Mouse (Mus musculus) brain, adult 2 months (tissue): ENCODE measurements at regions not wholly inside any gene's neighbourhood (a gene's known extent, or its start where the extent isn't known, plus 50 kb on each side); places are given as distances from the start of the nearest gene placed in this dataset.

ENCODE experiments used
- DNase-seq: peaks from one replicate; pipeline ENCODE4 v3.0.0; 2011; ENCODE audit warnings: low read depth, low spot score

DNA sequence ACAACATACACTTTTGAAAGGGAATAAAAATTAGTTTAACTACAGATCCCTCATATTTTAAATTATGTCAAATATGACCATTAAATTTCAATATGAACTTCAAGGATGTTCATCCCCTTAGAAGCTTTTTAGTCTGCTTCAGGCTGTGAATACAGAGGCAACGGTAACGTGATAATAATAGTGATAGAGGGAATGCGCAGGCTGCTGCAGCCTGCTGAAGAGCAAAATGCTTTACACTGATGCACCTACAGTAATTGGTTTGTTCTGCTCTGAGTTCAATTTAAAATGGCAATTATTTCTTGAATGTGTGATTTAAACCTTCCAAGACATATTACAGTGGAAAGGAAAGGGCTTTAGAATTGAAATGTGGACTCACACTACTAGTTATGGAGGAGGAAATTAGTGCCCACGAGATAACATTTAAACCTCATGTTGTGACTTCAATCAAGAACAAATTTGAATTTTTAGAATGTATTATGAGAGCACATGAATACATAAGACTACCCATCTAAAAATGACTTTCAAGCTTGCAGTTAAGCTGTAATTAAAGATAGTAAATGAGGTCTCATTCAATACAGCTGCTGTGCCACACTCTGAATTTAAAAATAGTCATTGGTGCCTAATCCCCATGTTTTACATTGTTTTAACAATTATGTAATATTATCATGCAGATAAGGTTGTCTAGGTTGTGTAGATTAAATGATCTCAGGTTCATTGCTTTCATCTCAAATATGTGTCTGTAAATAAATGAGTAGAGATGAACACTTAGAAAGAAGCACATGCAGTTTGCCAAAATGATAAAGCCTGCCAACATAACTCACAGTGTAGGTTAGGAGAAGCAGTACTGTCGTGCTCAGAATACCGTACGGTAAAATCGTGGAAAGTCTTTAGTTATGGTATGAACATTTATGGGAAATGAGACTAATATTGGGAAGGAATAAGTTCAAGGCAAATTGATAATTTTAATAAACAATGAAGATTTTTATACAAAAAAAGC, 910.8 kb downstream of the Grik2 start:
- DNase-seq = peak; percentile 27

DNA sequence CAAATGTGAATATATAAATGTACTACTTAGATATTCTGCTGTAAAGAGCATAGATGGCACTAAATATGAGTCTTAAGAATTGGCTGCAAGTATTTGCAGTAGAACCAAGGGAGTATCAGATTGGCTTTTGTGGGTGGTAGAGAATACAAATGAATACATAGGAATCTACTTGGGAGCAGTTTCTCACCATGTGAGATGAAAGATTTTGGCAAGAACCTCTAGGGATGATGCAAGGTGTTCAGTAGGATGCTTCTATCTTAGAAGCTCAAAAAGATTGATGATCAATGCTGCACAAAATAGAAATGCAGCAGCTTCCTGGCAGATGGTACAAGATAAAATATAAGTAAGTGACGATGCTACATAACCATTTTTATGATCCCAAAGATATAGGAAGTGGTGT, 915.6 kb downstream of the Grik2 start:
- DNase-seq = peak; percentile 73
